Mouse (Mus musculus): ENCODE results near the gene Nt5c1a. TPM values are rescaled to one million over a fixed set of nuclear protein-coding genes. Genes with fewer than 3 reads are reported as not detected.

Nt5c1a gene
- polyA plus RNA-seq, 1 experiment from 2014 or later: not detected

Other genes with a start within 250 kb of the Nt5c1a start
- gene Mfsd2a, start 240.3 kb upstream of the Nt5c1a start, polyA plus RNA-seq (2016; fragmentation: Nextera tagmentation; extraction: Ambion mirVana): 10.1 and 10.7 TPM in 2 replicates
- 25.5 and 28.6 TPM in 2 replicates for gene Mycl, start 205.9 kb upstream of the Nt5c1a start, polyA plus RNA-seq (2016; fragmentation: Nextera tagmentation; extraction: Ambion mirVana)
- gene Trit1, start 184.9 kb upstream of the Nt5c1a start, polyA plus RNA-seq (2016; fragmentation: Nextera tagmentation; extraction: Ambion mirVana): 17.7 and 17.8 TPM in 2 replicates
- 0.16 and 0.29 TPM in 2 replicates for gene Bmp8b, start 96.3 kb upstream of the Nt5c1a start, polyA plus RNA-seq (2016; fragmentation: Nextera tagmentation; extraction: Ambion mirVana)
- not detected in 2 replicates for gene Oxct2b, start 85.2 kb upstream of the Nt5c1a start, polyA plus RNA-seq (2016; fragmentation: Nextera tagmentation; extraction: Ambion mirVana)
- 133 and 144 TPM in 2 replicates for gene Ppie, start 61.6 kb upstream of the Nt5c1a start, polyA plus RNA-seq (2016; fragmentation: Nextera tagmentation; extraction: Ambion mirVana)
- 0.28 and 0.48 TPM in 2 replicates for gene Hpcal4, start 18.3 kb upstream of the Nt5c1a start, polyA plus RNA-seq (2016; fragmentation: Nextera tagmentation; extraction: Ambion mirVana)
- gene Heyl, start 32.1 kb downstream of the Nt5c1a start, polyA plus RNA-seq (2016; fragmentation: Nextera tagmentation; extraction: Ambion mirVana): 1.8 and 2.2 TPM in 2 replicates
- 54.1 and 64.4 TPM in 2 replicates for gene Pabpc4, start 60.8 kb downstream of the Nt5c1a start, polyA plus RNA-seq (2016; fragmentation: Nextera tagmentation; extraction: Ambion mirVana)
- gene Oxct2a, start 122.1 kb downstream of the Nt5c1a start, polyA plus RNA-seq (2016; fragmentation: Nextera tagmentation; extraction: Ambion mirVana): not detected in 2 replicates
- 0.19 and 0.24 TPM in 2 replicates for gene Bmp8a, start 141.7 kb downstream of the Nt5c1a start, polyA plus RNA-seq (2016; fragmentation: Nextera tagmentation; extraction: Ambion mirVana)